19 mouse cellular contexts compared by ENCODE assay signal in the genomic region with DNA sequence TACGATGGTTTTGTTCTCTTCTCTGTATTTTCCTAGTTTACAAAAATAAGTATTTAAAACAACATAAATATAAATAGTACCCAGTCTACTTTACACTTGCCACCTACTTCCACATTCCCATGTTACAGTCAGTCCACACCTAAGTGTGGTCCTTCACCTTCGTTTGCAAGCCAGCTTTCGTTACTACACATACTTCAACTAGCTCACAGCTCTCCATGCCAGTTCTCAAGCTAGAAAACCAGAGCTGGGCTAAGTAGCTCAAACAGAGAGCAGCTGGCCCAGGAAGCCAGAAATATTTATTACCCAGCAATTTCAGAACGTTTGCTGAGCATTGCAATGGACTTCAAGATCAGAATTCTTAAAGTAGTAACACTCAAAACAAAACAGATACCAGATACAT.
"Had no signal": no experiment of that assay in that cellular context is flagged by ENCODE, and none has a peak within 500 bp of the region (broad histone marks: within the 10 kb centered on the region; RNA-seq: fewer than 3 reads in every experiment).

No protein-coding gene starts in this region.

- H3K9me3 ChIP-seq: intestine, embryonic 15.5 days; kidney, embryonic 15.5 days; lung, embryonic 15.5 days; megakaryocyte, embryonic 14.5 days; midbrain, embryonic 10.5 days; midbrain, embryonic 15.5 days; neural tube, embryonic 12.5 days; neural tube, embryonic 15.5 days; stomach, embryonic 15.5 days had no signal

- H3K36me3 ChIP-seq: intestine, embryonic 15.5 days; kidney, embryonic 15.5 days; lung, embryonic 15.5 days; midbrain, embryonic 10.5 days; midbrain, embryonic 15.5 days; neural tube, embryonic 12.5 days; neural tube, embryonic 15.5 days; stomach, embryonic 15.5 days had no signal

- H3K9ac ChIP-seq: intestine, embryonic 15.5 days; kidney, embryonic 15.5 days; liver, embryonic 14.5 days; lung, embryonic 15.5 days; midbrain, embryonic 15.5 days; neural tube, embryonic 12.5 days; neural tube, embryonic 15.5 days; stomach, embryonic 15.5 days had no signal

- H3K27ac ChIP-seq: intestine, embryonic 15.5 days; kidney, embryonic 15.5 days; left cerebral cortex, adult 2 months; liver, embryonic 14.5 days; lung, embryonic 15.5 days; midbrain, embryonic 10.5 days; midbrain, embryonic 15.5 days; neural tube, embryonic 12.5 days; neural tube, embryonic 15.5 days; stomach, embryonic 15.5 days had no signal

- ATAC-seq: hindbrain, embryonic 16.5 days; intestine, embryonic 15.5 days; midbrain, embryonic 15.5 days had no signal

- H3K4me3 ChIP-seq: intestine, embryonic 15.5 days; kidney, embryonic 15.5 days; left cerebral cortex, adult 2 months; lung, embryonic 15.5 days; midbrain, embryonic 10.5 days; midbrain, embryonic 15.5 days; neural tube, embryonic 12.5 days; neural tube, embryonic 15.5 days; stomach, embryonic 15.5 days had no signal

- DNase-seq: kidney, postnatal 10 days; layer of hippocampus, postnatal 36 days; right cerebral cortex, adult 18-20 months; right cerebral cortex, postnatal 14 days; right cerebral cortex, postnatal 4 days; spleen, adult 18-20 months; thymus, postnatal 25 days had no signal

- H3K4me1 ChIP-seq: intestine, embryonic 15.5 days; stomach, embryonic 15.5 days had no signal

- H3K4me2 ChIP-seq: intestine, embryonic 15.5 days; kidney, embryonic 15.5 days; lung, embryonic 15.5 days; midbrain, embryonic 15.5 days; neural tube, embryonic 12.5 days; neural tube, embryonic 15.5 days; stomach, embryonic 15.5 days had no signal

- H3K27me3 ChIP-seq: intestine, embryonic 15.5 days; kidney, embryonic 15.5 days; lung, embryonic 15.5 days; megakaryocyte, embryonic 14.5 days; neural tube, embryonic 12.5 days; neural tube, embryonic 15.5 days; stomach, embryonic 15.5 days had no signal
